Mouse (Mus musculus): ENCODE data around the gene Pias3.
"Not testable (repeated sequence)": the region's sequence is repeated elsewhere in the genome, so short reads cannot be mapped to it uniquely, and the experiment has no call there.

- TF ChIP-seq CTCF (IDR thresholded peaks at IDR 0.05; ENCODE audit: low read depth, low read length); POLR2A (IDR thresholded peaks at IDR 0.05; ENCODE audit: extremely low read depth, insufficient read depth, low read length): not testable (repeated sequence)
These were observed 44.1 kb downstream of the Pias3 start for GRCm38 (mm10) chr3:96740279-96740678.

Measured in liver, adult 2 months (tissue).